Mouse (Mus musculus) hematopoietic stem cell, adult 5-6 weeks (primary cell): ENCODE measurements at regions not wholly inside any gene's neighbourhood (a gene's known extent, or its start where the extent isn't known, plus 50 kb on each side); places are given as distances from the start of the nearest gene placed in this dataset.

Source experiments
- ATAC-seq, 2 experiments: fragments of 125-278 bp in 1 of 2; replicated peaks in 1 of 2; 2 replicates each; pipeline ENCODE4 v1.8.0; 2016 to 2017; ENCODE audit warnings: inconsistent platforms in 2 of 2, mild to moderate bottlenecking in 2 of 2, moderate number of reproducible peaks in 2 of 2, low read depth in 1 of 2, moderate TSS enrichment in 1 of 2; ENCODE audit not compliant: low FRiP score in 2 of 2, poor library complexity in 2 of 2, severe bottlenecking in 2 of 2, insufficient read depth in 1 of 2, low TSS enrichment in 1 of 2

DNA sequence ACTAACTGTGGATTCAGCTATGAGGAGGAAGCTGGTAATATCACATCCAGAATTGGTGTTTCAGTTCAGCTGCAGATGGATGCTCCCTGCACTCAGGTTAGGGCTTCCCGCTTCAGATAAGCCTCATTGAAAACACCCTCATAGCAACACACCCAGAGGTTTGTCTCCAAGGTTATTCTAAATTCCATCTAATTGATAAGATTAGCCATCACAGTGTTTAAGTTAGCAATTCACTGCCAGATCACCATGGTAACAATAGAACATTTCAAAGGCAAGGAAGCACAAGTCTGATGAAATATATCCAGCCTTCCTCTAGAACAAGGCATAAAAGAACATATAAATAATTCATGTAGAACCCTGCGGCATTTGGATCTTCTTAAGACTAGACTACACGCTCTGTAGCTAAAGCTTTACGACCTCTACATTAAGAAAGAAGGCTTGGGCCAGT is 450.1 kb downstream of the Fam198b start:
- no peak for ATAC-seq

DNA sequence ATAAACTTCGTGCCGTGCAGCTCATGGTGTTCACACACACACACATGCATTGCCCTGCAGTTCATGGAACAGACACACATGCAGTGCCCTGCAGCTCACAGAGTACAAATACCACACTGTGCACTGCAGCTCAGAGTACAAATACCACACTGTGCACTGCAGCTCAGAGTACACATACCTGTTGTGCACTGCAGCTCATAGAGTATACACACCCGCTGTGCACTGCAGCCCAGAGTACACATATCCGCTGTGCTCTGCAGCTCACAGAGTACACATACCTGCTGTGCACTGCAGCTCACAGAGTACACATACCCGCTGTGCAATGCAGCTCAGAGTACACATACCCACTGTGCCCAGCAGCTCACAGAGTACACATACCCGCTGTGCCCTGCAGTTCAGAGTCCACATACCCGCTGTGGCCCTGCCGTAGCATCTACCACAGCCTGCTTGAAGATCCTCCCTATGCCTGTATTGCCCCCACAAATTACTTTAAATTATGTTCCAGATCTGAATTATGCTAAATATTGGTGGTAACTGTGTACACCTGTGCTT is 451.9 kb downstream of the Fam198b start:
- ATAC-seq = no peak

GRCm38 (mm10) chr3:80367972-80368371 is 434.7 kb downstream of the Gria2 start:
- ATAC-seq = no peak

- ATAC-seq = no peak
Measured at GRCm38 (mm10) chr3:80369214-80369941, 433.3 kb downstream of the Gria2 start.

- no peak for ATAC-seq
Measured at GRCm38 (mm10) chr3:80372436-80372835, 430.2 kb downstream of the Gria2 start.

DNA sequence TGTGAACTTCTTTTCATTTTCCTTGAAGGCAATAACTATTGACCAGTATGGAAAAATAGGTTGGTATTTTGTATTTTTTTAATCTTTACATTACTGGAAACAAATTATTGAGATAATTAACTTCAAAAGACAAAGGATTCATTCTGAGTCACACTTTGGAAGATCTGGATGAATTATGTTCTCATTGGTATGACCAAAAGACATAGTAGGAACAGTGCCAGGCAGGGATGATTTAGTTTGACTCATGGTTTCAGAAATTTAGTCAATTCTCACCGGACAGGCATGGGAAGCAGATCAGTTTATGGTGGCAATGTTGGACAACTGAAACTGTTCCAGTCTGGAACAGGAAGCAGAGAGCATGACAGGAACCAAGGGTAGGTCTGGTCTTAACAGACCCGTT is 416.6 kb downstream of the Gria2 start:
- ATAC-seq = no peak

DNA sequence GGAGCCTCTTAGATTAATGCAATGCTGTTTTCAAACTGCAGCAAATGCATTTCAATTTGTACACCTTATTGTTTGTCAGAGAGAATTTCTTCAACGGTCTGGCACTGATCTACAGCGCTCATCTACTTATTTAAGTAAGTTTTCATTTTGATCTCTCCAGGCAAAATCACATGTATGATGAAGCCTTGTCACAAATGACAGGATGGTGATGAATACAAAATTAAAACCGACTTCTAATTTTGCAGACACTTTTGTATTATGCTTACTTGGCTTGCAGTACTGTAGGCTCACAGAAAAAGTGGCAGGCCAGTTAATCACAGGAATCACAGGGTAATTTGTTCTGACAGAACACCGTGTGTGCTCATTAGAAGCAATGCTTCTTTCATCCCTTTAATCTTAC is 406.4 kb downstream of the Gria2 start:
- ATAC-seq = no peak

- no peak for ATAC-seq
Measured at GRCm38 (mm10) chr3:80420453-80420852, 382.2 kb downstream of the Gria2 start.

DNA sequence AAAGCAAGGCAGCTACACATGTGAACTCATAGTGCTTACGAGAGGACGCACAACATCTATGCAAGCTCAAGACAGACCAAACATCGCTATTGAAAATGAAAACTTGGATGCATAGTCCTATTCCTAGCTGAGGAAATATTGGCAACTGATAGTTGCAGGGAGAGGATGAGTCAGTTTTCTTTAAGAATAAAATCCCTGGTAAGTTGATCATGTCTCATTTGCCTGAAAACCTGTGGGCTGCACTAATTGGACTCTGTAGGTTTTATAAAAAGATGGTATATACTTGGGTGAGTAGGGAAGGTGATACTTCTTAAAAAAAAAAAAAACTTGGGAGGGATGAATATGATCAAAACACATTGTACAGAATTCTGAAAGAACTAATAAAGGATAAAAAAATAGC is 381.2 kb downstream of the Gria2 start:
- no peak for ATAC-seq

DNA sequence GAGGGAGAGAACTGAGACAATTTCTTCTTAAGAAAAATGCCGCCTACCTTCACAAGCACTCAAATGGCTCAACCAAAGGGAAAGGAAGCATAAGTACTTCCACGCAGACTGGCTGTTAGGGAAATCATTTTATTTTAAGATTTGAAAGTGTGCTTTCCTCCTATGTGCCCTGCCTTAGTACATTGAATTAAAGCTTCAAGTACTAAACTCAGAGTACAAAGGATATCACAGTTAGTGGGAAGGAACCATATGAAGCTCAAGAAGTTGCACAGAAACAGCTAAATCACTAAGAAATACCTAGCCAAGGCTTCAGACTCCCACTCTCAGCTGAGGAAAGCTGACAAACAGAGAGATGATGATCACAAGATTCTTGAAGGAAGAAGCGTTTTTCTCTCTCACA is 380.5 kb downstream of the Gria2 start:
- ATAC-seq = no peak

GRCm38 (mm10) chr3:80422646-80423045 is 380.0 kb downstream of the Gria2 start:
- ATAC-seq = no peak
